Mouse (Mus musculus): ENCODE data around the gene Pabpc4l. TPM values are rescaled to one million over a fixed set of nuclear protein-coding genes. Genes with fewer than 3 reads are reported as not detected.
"Not testable (repeated sequence)": the region's sequence is repeated elsewhere in the genome, so short reads cannot be mapped to it uniquely, and the experiment has no call there.

Gene Pabpc4l
- not detected in 2 replicates for total RNA-seq (2014; fragmentation: Nextera tagmentation)
- 0.23 TPM in 1 of 2 replicates, not detected in the other for total RNA-seq (2017)

DNA sequence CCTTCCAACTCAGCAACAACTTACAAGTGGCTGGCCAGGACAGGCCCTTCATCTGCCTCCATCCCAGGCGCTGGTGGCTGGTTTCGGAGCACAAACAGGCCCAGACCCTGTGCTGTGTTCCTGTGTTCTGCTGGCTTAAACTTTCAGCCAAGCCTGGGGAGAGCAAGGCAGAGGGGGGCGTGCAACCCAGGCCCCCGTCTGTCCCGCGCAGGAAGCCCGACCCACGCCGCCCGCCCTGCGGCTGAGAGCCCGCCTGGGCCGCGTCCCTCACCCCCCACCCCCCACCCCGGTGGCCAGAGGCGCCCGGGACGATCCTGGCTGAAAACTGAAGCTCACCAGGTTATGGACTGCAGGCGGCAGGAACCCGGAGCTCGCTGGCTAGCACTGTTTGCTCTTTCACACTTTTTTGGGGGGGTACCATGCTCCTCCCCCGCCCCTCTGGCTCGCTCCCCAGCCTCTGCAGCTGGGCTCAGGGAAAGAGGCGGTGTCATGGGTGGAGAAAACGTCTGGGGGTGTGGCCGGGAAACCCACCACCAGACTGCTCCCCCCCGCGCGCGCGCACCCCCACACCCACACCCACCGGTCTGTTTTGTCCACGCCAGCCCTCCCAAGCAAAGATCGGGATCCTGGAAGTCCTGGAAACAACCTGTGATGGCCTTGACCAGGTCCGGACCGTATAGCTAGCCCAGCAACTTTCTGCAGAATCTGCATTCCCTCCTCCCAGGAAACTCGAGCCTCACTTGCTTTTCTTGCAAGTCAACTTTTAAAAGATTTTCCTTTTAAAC is at the start of gene Pabpc4l:
Gene Pabpc4l, minus strand, starts transcription at position 739 of the 785 bp plus-strand sequence.
- ATAC-seq (replicated peaks; ENCODE audit: low FRiP score, low TSS enrichment, poor library complexity, severe bottlenecking): no peak

DNA sequence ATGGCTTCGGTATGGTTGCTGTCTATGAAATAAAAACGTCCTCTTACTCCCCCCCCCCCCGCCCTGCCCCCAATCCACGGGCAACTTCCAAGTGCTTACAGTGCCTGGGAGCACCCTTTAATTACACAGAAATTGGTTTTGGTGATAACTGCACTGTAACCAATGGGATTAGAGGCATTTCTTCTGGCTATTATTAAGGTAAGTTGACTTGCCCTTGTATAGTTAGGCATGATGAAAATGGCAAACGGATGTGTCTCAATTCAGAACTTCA is 42.9 kb upstream of the Pabpc4l start:
- no peak for ATAC-seq (replicated peaks; ENCODE audit: low FRiP score, low TSS enrichment, poor library complexity, severe bottlenecking)

GRCm38 (mm10) chr3:46490132-46490988 is 42.3 kb upstream of the Pabpc4l start:
- no peak for ATAC-seq (replicated peaks; ENCODE audit: low FRiP score, low TSS enrichment, poor library complexity, severe bottlenecking)

- not testable (repeated sequence) for ATAC-seq (replicated peaks; ENCODE audit: low FRiP score, low TSS enrichment, poor library complexity, severe bottlenecking)
Measured at GRCm38 (mm10) chr3:46486091-46486490, 38.1 kb upstream of the Pabpc4l start.

- ATAC-seq (replicated peaks; ENCODE audit: low FRiP score, low TSS enrichment, poor library complexity, severe bottlenecking): no peak
Measured at GRCm38 (mm10) chr3:46448266-46448532, 180 bp upstream of the Pabpc4l start.

DNA sequence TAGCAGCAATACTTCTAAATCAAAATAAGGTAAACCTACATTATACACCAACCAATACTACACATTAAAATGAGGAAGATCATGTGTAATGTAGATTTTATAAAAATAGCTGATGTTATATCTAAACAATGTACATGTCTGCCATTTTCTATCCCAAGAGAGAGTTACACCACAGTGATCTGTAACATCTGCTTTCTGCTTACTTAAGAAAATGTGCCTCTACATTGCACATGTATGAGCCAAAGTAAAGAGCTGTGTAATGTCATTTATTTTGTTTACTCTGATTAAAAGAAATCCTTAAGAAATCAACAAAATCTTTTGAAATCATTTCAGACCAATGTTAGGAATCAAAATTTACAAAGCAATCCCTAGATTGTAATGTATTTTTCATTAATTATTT is 16.6 kb downstream of the Pabpc4l start:
- no peak for ATAC-seq (replicated peaks; ENCODE audit: low FRiP score, low TSS enrichment, poor library complexity, severe bottlenecking)
